Mouse (Mus musculus) lung, postnatal 25 days (tissue): ENCODE data around the gene Braf.

Source experiments
- DNase-seq: peaks from one replicate; pipeline ENCODE4 v3.0.0; 2022; ENCODE audit warnings: low spot score

The Braf gene

GRCm38 (mm10) chr6:39556900-39557659 is 168.2 kb downstream of the Braf start:
- no peak for DNase-seq

DNA sequence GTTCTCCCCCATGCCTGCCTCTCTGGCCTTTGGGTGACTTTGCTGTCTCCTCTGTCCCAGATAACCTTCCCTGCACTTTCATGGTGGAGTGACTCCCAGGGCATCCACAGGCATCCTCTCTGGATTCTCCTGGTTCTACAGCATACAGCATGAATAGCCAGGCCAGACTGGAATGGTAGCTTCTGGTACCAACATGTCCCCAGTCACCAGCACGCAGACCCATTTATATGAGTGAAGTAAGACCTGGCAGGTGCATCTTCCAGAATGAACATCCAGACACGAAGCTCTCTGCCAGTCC is 169.7 kb downstream of the Braf start:
- DNase-seq = no peak

- DNase-seq = no peak
These were observed 170.2 kb downstream of the Braf start for GRCm38 (mm10) chr6:39554888-39555647.
